Comparison of ENCODE assay signal across 25 mouse cellular contexts in genomic region chr17:43906728-43907127, GRCm38 (mm10).
A peak's percentile ranks its signal among the peaks of the same experiment; 100 is the strongest.
DNase-seq lines count a peak whose midpoint lies in the region; ATAC-seq and TF ChIP-seq lines count a peak whose summit lies in the region.
"Had no signal": no experiment of that assay in that cellular context is flagged by ENCODE, and none has a peak within 500 bp of the region (broad histone marks: within the 10 kb centered on the region; RNA-seq: fewer than 3 reads in every experiment).

No protein-coding gene starts in this region.

- H3K4me3 ChIP-seq in liver, embryonic 11.5 days (ENCODE audit: low read depth, low read length): no peak overlapping the region
- H3K4me3 ChIP-seq in liver, embryonic 12.5 days: no peak overlapping the region
- H3K4me3 ChIP-seq in liver, embryonic 13.5 days (replicated peaks): no peak overlapping the region
- H3K4me3 ChIP-seq in liver, embryonic 16.5 days (ENCODE audit: low read depth, low read length): no peak overlapping the region
- H3K4me3 ChIP-seq in cerebellum, adult 2 months (replicated peaks; ENCODE audit: insufficient read depth, low read depth, low read length): no peak overlapping the region
- H3K4me3 ChIP-seq: embryonic facial prominence, embryonic 13.5 days; embryonic facial prominence, embryonic 15.5 days; erythroblast, embryonic 14.5 days; forebrain, embryonic 10.5 days; forebrain, embryonic 12.5 days had no signal

- no peak overlapping the region for H3K4me2 ChIP-seq in liver, embryonic 11.5 days
- H3K4me2 ChIP-seq in liver, embryonic 12.5 days: no peak overlapping the region
- no peak overlapping the region for H3K4me2 ChIP-seq in liver, embryonic 13.5 days
- no peak overlapping the region for H3K4me2 ChIP-seq in liver, embryonic 16.5 days (ENCODE audit: low read depth, low read length)
- H3K4me2 ChIP-seq: embryonic facial prominence, embryonic 13.5 days; embryonic facial prominence, embryonic 15.5 days; forebrain, embryonic 12.5 days had no signal

- ATAC-seq in liver, embryonic 11.5 days (replicated peaks; ENCODE audit: low FRiP score): peak; percentile 72
- ATAC-seq in liver, embryonic 12.5 days: no peak; the same call in 1 of the 2 replicates
- ATAC-seq in liver, embryonic 13.5 days (ENCODE audit: low read depth): peak; percentile 74
- ATAC-seq in liver, embryonic 16.5 days (ENCODE audit: low read depth): peak; percentile 51; the same call in 1 of the 2 replicates
- ATAC-seq: activated CD4-positive, CD25-positive, alpha-beta regulatory T cell, adult 4 months; forebrain, embryonic 14.5 days; forebrain, embryonic 16.5 days; Patski had no signal

- DNase-seq in liver, embryonic 11.5 days (ENCODE audit: low spot score): no peak
- peak; percentile 22 for DNase-seq in c-Kit-positive CD71-positive TER-119-negative erythroid progenitor cells, embryonic 14.5 days (ENCODE audit: low read depth)
- DNase-seq in liver, embryonic 13.5 days: peak; percentile 9
- no peak for DNase-seq in cerebellum, adult 2 months
- no peak for DNase-seq in cerebellum, postnatal 4 days (ENCODE audit: low spot score in 2 of 2)
- no peak for DNase-seq in kidney, postnatal 14 days
- DNase-seq: adrenal gland, adult 8-10 months; adrenal gland, postnatal 14 days; adrenal gland, postnatal 36 days; cerebellum, adult 11-12 months; cerebellum, adult 8-10 months; cerebellum, postnatal 10 days; cerebellum, postnatal 25 days; embryo, embryonic 11 days had no signal

- no peaks in the 10 kb centered on the region for H3K27me3 ChIP-seq in liver, embryonic 11.5 days (replicated peaks; ENCODE audit: control insufficient read depth, insufficient read depth, low read length)
- H3K27me3 ChIP-seq in liver, embryonic 12.5 days (replicated peaks): no peaks in the 10 kb centered on the region
- H3K27me3 ChIP-seq in liver, embryonic 13.5 days: no peaks in the 10 kb centered on the region
- no peaks in the 10 kb centered on the region for H3K27me3 ChIP-seq in liver, embryonic 16.5 days (ENCODE audit: control insufficient read depth, insufficient read depth, low read depth, low read length)
- no peaks in the 10 kb centered on the region for H3K27me3 ChIP-seq in cerebellum, adult 2 months (ENCODE audit: control insufficient read depth, insufficient read depth, low read length)
- H3K27me3 ChIP-seq: embryonic facial prominence, embryonic 13.5 days; embryonic facial prominence, embryonic 15.5 days; forebrain, embryonic 12.5 days; Patski had no signal

- no peak for TF ChIP-seq POLR2A in cerebellum, adult 2 months (IDR thresholded peaks at IDR 0.05; ENCODE audit: borderline replicate concordance, insufficient read depth, low read length)

- H3K36me3 ChIP-seq in liver, embryonic 11.5 days (ENCODE audit: control insufficient read depth, insufficient read depth, low read length): no peaks in the 10 kb centered on the region
- H3K36me3 ChIP-seq in liver, embryonic 12.5 days: no peaks in the 10 kb centered on the region
- H3K36me3 ChIP-seq in liver, embryonic 13.5 days: no peaks in the 10 kb centered on the region
- H3K36me3 ChIP-seq in liver, embryonic 16.5 days (ENCODE audit: control insufficient read depth, insufficient read depth): no peaks in the 10 kb centered on the region
- H3K36me3 ChIP-seq: embryonic facial prominence, embryonic 13.5 days; embryonic facial prominence, embryonic 15.5 days; forebrain, embryonic 10.5 days; forebrain, embryonic 12.5 days had no signal

- TF ChIP-seq CTCF in cerebellum, adult 2 months (IDR thresholded peaks at IDR 0.05; ENCODE audit: borderline replicate concordance, insufficient read depth, low read depth, low read length): no peak

- H3K27ac ChIP-seq in liver, embryonic 11.5 days (ENCODE audit: low read depth, low read length): no peak overlapping the region
- H3K27ac ChIP-seq in liver, embryonic 12.5 days: no peak overlapping the region
- H3K27ac ChIP-seq in liver, embryonic 13.5 days: no peak overlapping the region
- no peak overlapping the region for H3K27ac ChIP-seq in liver, embryonic 16.5 days (ENCODE audit: low read length)
- H3K27ac ChIP-seq in cerebellum, adult 2 months (ENCODE audit: insufficient read depth, low read length): no peak overlapping the region
- H3K27ac ChIP-seq: embryonic facial prominence, embryonic 13.5 days; embryonic facial prominence, embryonic 15.5 days; forebrain, embryonic 10.5 days; forebrain, embryonic 12.5 days had no signal

- H3K9ac ChIP-seq in liver, embryonic 11.5 days (ENCODE audit: low read depth, low read length): no peak overlapping the region
- no peak overlapping the region for H3K9ac ChIP-seq in liver, embryonic 12.5 days
- no peak overlapping the region for H3K9ac ChIP-seq in liver, embryonic 13.5 days
- H3K9ac ChIP-seq in liver, embryonic 16.5 days (ENCODE audit: low read depth, low read length): no peak overlapping the region
- H3K9ac ChIP-seq: embryonic facial prominence, embryonic 13.5 days; embryonic facial prominence, embryonic 15.5 days; forebrain, embryonic 12.5 days had no signal

- H3K4me1 ChIP-seq in liver, embryonic 11.5 days (replicated peaks; ENCODE audit: control insufficient read depth, insufficient read depth, low read length): no peaks in the 10 kb centered on the region
- peaks cover 4% of the 10 kb centered on the region; the same call in 1 of the 2 replicates for H3K4me1 ChIP-seq in liver, embryonic 12.5 days
- peaks cover 7% of the 10 kb centered on the region for H3K4me1 ChIP-seq in liver, embryonic 13.5 days (replicated peaks)
- H3K4me1 ChIP-seq in liver, embryonic 16.5 days (ENCODE audit: control insufficient read depth, low read depth, low read length): no peaks in the 10 kb centered on the region
- H3K4me1 ChIP-seq in cerebellum, adult 2 months (ENCODE audit: control insufficient read depth, insufficient read depth, low read length): no peaks in the 10 kb centered on the region
- H3K4me1 ChIP-seq: forebrain, embryonic 10.5 days; forebrain, embryonic 12.5 days had no signal

- H3K9me3 ChIP-seq in liver, embryonic 11.5 days (ENCODE audit: control insufficient read depth, low read length): no peaks in the 10 kb centered on the region
- no peaks in the 10 kb centered on the region for H3K9me3 ChIP-seq in liver, embryonic 12.5 days (replicated peaks)
- no peaks in the 10 kb centered on the region for H3K9me3 ChIP-seq in liver, embryonic 13.5 days (replicated peaks)
- H3K9me3 ChIP-seq in liver, embryonic 16.5 days (replicated peaks; ENCODE audit: control insufficient read depth, low read length): no peaks in the 10 kb centered on the region
- H3K9me3 ChIP-seq: embryonic facial prominence, embryonic 13.5 days; embryonic facial prominence, embryonic 15.5 days; forebrain, embryonic 10.5 days; forebrain, embryonic 12.5 days had no signal

Comparison
In these comparisons a context has a peak if more than half of its experiments do, and no peak if none do; other contexts are left out.
1. DNase-seq: peak in c-Kit-positive CD71-positive TER-119-negative erythroid progenitor cells, embryonic 14.5 days (single experiment) and liver, embryonic 13.5 days (single experiment); none in liver, embryonic 11.5 days (single experiment), cerebellum, adult 2 months (0 of 2), cerebellum, postnatal 4 days (0 of 2) and kidney, postnatal 14 days (single experiment).